Mouse (Mus musculus): ENCODE data around the gene Hs3st5.

DNA sequence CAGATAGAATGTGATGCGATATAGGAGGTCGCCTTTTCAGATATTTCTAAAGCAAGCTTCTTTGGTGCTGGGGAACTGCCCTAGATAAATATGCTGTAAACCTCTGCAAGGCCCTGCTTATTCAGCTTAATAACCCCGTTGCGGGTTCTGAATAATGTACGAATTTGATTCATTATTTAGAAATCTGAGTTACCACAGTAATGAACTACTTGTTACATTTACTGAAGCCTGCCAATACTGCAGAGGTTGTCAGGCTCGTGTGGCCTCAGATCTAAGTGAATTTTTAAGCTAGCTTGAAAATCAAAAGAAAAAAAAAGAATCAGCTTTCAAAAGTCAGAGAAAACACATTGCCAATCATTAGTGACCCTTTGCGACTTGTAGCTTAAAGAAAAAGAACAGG lies 280.4 kb downstream of the Hs3st5 start:
- no peak for TF ChIP-seq CTCF (IDR thresholded peaks at IDR 0.05; ENCODE audit: control insufficient read depth, insufficient read depth, low read length)
- TF ChIP-seq POLR2A (IDR thresholded peaks at IDR 0.05; ENCODE audit: borderline replicate concordance, control insufficient read depth, low read depth, low read length): no peak

Measured in bone marrow, adult 2 months (tissue).